Comparison of ENCODE assay signal across 9 mouse cellular contexts in genomic region chr17:56468870-56469269, GRCm38 (mm10). TPM values are rescaled to one million over a fixed set of nuclear protein-coding genes. Genes with fewer than 3 reads are reported as not detected.
DNase-seq lines count a peak whose midpoint lies in the region; ATAC-seq and TF ChIP-seq lines count a peak whose summit lies in the region.
"Had no signal": no experiment of that assay in that cellular context is flagged by ENCODE, and none has a peak within 500 bp of the region (broad histone marks: within the 10 kb centered on the region; RNA-seq: fewer than 3 reads in every experiment).

No protein-coding gene starts in this region.

- no peaks in the 10 kb centered on the region for H3K36me3 ChIP-seq in forebrain, embryonic 15.5 days
- H3K36me3 ChIP-seq in intestine, embryonic 16.5 days (ENCODE audit: control insufficient read depth, insufficient read depth, low read length), result no peaks in the 10 kb centered on the region
- no peaks in the 10 kb centered on the region for H3K36me3 ChIP-seq in liver, postnatal 0 days (replicated peaks; ENCODE audit: insufficient read depth, low read length)

- DNase-seq in left cerebral cortex, adult 2 months (ENCODE audit: extremely low spot score in 1 of 2, low spot score in 2 of 2), result peak in 1 of 2 experiments; percentile 51
- DNase-seq in left cerebral cortex, adult 11 months (ENCODE audit: low spot score), result no peak
- peak; percentile 45 for DNase-seq in retina, embryonic 14.5 days (ENCODE audit: low spot score)
- DNase-seq in MN1 (ENCODE audit: low spot score), result no peak
- no peak for DNase-seq in liver, postnatal 0 days
- DNase-seq in adrenal gland, postnatal 10 days, result no peak

- H3K4me3 ChIP-seq in left cerebral cortex, adult 2 months, result no peak overlapping the region
- peak overlapping the region; percentile 24 for H3K4me3 ChIP-seq in forebrain, embryonic 15.5 days
- no peak overlapping the region for H3K4me3 ChIP-seq in intestine, embryonic 16.5 days (ENCODE audit: low read length)
- H3K4me3 ChIP-seq in liver, postnatal 0 days (ENCODE audit: low read depth, low read length), result no peak overlapping the region

- peaks cover 98% of the 10 kb centered on the region for H3K4me1 ChIP-seq in forebrain, embryonic 15.5 days
- peaks cover 54% of the 10 kb centered on the region for H3K4me1 ChIP-seq in intestine, embryonic 16.5 days (ENCODE audit: control insufficient read depth, insufficient read depth, low read length)
- H3K4me1 ChIP-seq in liver, postnatal 0 days (ENCODE audit: insufficient read depth), result peaks cover 17% of the 10 kb centered on the region

- peak overlapping the region; percentile 45 for H3K4me2 ChIP-seq in forebrain, embryonic 15.5 days (replicated peaks)
- H3K4me2 ChIP-seq in intestine, embryonic 16.5 days (ENCODE audit: low read depth, low read length), result no peak overlapping the region
- H3K4me2 ChIP-seq in liver, postnatal 0 days (ENCODE audit: low read depth, low read length), result no peak overlapping the region

- H3K27ac ChIP-seq in left cerebral cortex, adult 2 months, result peak overlapping the region; percentile 59; the same call in 1 of the 2 replicates
- H3K27ac ChIP-seq in forebrain, embryonic 15.5 days (replicated peaks), result peak overlapping the region; percentile 96
- H3K27ac ChIP-seq in intestine, embryonic 16.5 days (ENCODE audit: low read length), result peak overlapping the region; percentile 51
- no peak overlapping the region for H3K27ac ChIP-seq in liver, postnatal 0 days (ENCODE audit: low read depth)

- intact Hi-C loops in left cerebral cortex, adult 2 months (cut with DNase I), result loop anchor here (2.0 kb wide), 1 partner anchor 26 kb away; no protein-coding TSS in a partner anchor

- WGBS in forebrain, embryonic 15.5 days, result 50% methylated on average over 7 of the region's 7 CpGs
- 51% methylated on average over 7 of the region's 7 CpGs for WGBS in intestine, embryonic 16.5 days
- WGBS in liver, postnatal 0 days (ENCODE audit: insufficient replicate concordance), result 42% methylated on average over 7 of the region's 7 CpGs

- no peaks in the 10 kb centered on the region for H3K27me3 ChIP-seq in forebrain, embryonic 15.5 days
- peaks cover 13% of the 10 kb centered on the region for H3K27me3 ChIP-seq in intestine, embryonic 16.5 days (replicated peaks; ENCODE audit: control insufficient read depth, insufficient read depth, low read length)
- H3K27me3 ChIP-seq in liver, postnatal 0 days (ENCODE audit: insufficient read depth, low read length), result peaks cover 41% of the 10 kb centered on the region

- TF ChIP-seq CTCF in left cerebral cortex, adult 2 months (IDR thresholded peaks at IDR 0.05), result no peak
- TF ChIP-seq CTCF in liver, postnatal 0 days (IDR thresholded peaks at IDR 0.05; ENCODE audit: low read depth), result no peak

- TF ChIP-seq EP300 in liver, postnatal 0 days (IDR thresholded peaks at IDR 0.05; ENCODE audit: low read depth), result no peak

- H3K9ac ChIP-seq in forebrain, embryonic 15.5 days (replicated peaks), result 0 out of 2 replicates have a peak overlapping the region, but pooled peaks have one; percentile 24
- no peak overlapping the region for H3K9ac ChIP-seq in intestine, embryonic 16.5 days (ENCODE audit: low read depth, low read length)
- H3K9ac ChIP-seq in liver, postnatal 0 days (replicated peaks), result no peak overlapping the region

- ATAC-seq in forebrain, embryonic 15.5 days (replicated peaks), result 0 out of 2 replicates have a peak, but pooled peaks have one; percentile 5
- ATAC-seq in intestine, embryonic 16.5 days, result no peak
- ATAC-seq in liver, postnatal 0 days, result no peak

- no peaks in the 10 kb centered on the region for H3K9me3 ChIP-seq in forebrain, embryonic 15.5 days
- H3K9me3 ChIP-seq in intestine, embryonic 16.5 days (ENCODE audit: control insufficient read depth, low read length), result no peaks in the 10 kb centered on the region
- no peaks in the 10 kb centered on the region for H3K9me3 ChIP-seq in liver, postnatal 0 days (ENCODE audit: low read length)

RNA-seq across cellular contexts. Expression of gene Ptprs, which starts 7.4 kb away (rescaled TPM):
- 100 to 1,000 TPM; 645 to 696 TPM for total RNA-seq in left cerebral cortex, adult 2 months (2021)
- polyA plus RNA-seq in forebrain, embryonic 15.5 days (2015; fragmentation: Nextera tagmentation; extraction: Ambion mirVana), result 375 and 409 TPM in 2 replicates
- polyA plus RNA-seq in intestine, embryonic 16.5 days (2015; fragmentation: Nextera tagmentation; extraction: Ambion mirVana), result 34.4 and 37.3 TPM in 2 replicates
- polyA plus RNA-seq in liver, postnatal 0 days (2015; fragmentation: Nextera tagmentation; extraction: Ambion mirVana), result 3.4 TPM in 2 replicates
- 100 to 1,000 TPM in 1 of 2 experiments, 10 to 100 TPM in 1; 77.1 to 106 TPM for total RNA-seq in adrenal gland, postnatal 10 days (2021)

RNA-seq across cellular contexts. Expression of gene Znrf4, which starts 43.4 kb away (rescaled TPM):
- not detected for total RNA-seq in left cerebral cortex, adult 2 months (2021)
- 0.14 and 0.36 TPM in 2 replicates for polyA plus RNA-seq in forebrain, embryonic 15.5 days (2015; fragmentation: Nextera tagmentation; extraction: Ambion mirVana)
- not detected in 2 replicates for polyA plus RNA-seq in intestine, embryonic 16.5 days (2015; fragmentation: Nextera tagmentation; extraction: Ambion mirVana)
- polyA plus RNA-seq in liver, postnatal 0 days (2015; fragmentation: Nextera tagmentation; extraction: Ambion mirVana), result not detected in 2 replicates
- not detected for total RNA-seq in adrenal gland, postnatal 10 days (2021)
- total RNA-seq: left cerebral cortex, adult 8-10 months had no signal
